In genomic region chr12:30083971-30084370, GRCm38 (mm10) we compare ENCODE assay signal across 24 mouse cellular contexts. TPM values are rescaled to one million over a fixed set of nuclear protein-coding genes. Genes with fewer than 3 reads are reported as not detected.
"Had no signal": no experiment of that assay in that cellular context is flagged by ENCODE, and none has a peak within 500 bp of the region (broad histone marks: within the 10 kb centered on the region; RNA-seq: fewer than 3 reads in every experiment).

No protein-coding gene starts in this region.

- H3K4me1 ChIP-seq: liver, embryonic 13.5 days had no signal

- H3K9ac ChIP-seq: liver, embryonic 13.5 days had no signal

- H3K36me3 ChIP-seq: liver, embryonic 13.5 days had no signal

- H3K4me3 ChIP-seq: left cerebral cortex, adult 2 months; liver, embryonic 13.5 days had no signal

- DNase-seq: kidney, adult 9 months; layer of hippocampus, postnatal 36 days; liver, embryonic 13.5 days; lung, adult 2 months; lung, postnatal 14 days; lung, postnatal 4 days; midbrain, embryonic 14.5 days; right cerebral cortex, postnatal 14 days; right cerebral cortex, postnatal 4 days; thymus, adult 2 months; thymus, postnatal 14 days; thymus, postnatal 4 days had no signal

- H3K27ac ChIP-seq: left cerebral cortex, adult 2 months; liver, embryonic 13.5 days; stomach, postnatal 0 days had no signal

- H3K27me3 ChIP-seq: liver, embryonic 13.5 days had no signal

RNA-seq across cellular contexts. Expression of gene Tpo, which starts 48.5 kb away (rescaled TPM):
- total RNA-seq: liver, adult 2 months; megakaryocyte progenitor cell, adult 5-6 weeks; megakaryocyte-erythroid progenitor cell, adult 5-6 weeks had no signal
- polyA plus RNA-seq: limb, embryonic 11.5 days; limb, embryonic 14.5 days; liver, adult 2 months; liver, embryonic 13.5 days; liver, embryonic 16.5 days; lung, adult 2 months; lung, embryonic 16.5 days; midbrain, embryonic 11.5 days; neural tube, embryonic 11.5 days; stomach, embryonic 14.5 days; stomach, postnatal 0 days had no signal
